Mouse (Mus musculus): Measurements from ENCODE around the gene Cacna1d. TPM values are rescaled to one million over a fixed set of nuclear protein-coding genes. Genes with fewer than 3 reads are reported as not detected.

Cacna1d gene
- polyA plus RNA-seq, 1 experiment from 2014 or later: 3.0 TPM

- H3K9ac ChIP-seq (ENCODE audit: low read depth, low read length): no peak overlapping the region
- WGBS: 85% methylated on average over 5 of the region's 5 CpGs
- no peaks in the 10 kb centered on the region for H3K9me3 ChIP-seq (replicated peaks; ENCODE audit: low read length)
- no peak for TF ChIP-seq CTCF (IDR thresholded peaks at IDR 0.05; ENCODE audit: low read depth)
- H3K4me3 ChIP-seq (replicated peaks; ENCODE audit: low read depth, low read length): no peak overlapping the region
- ATAC-seq (replicated peaks; ENCODE audit: low FRiP score, low read depth) (no peak), DNase-seq (ENCODE audit: low spot score) (no peak)
- H3K36me3 ChIP-seq (ENCODE audit: insufficient read depth, low read length): no peaks in the 10 kb centered on the region
- no peak overlapping the region for H3K4me2 ChIP-seq (ENCODE audit: low read length)
- H3K27ac ChIP-seq: no peak overlapping the region
- no peaks in the 10 kb centered on the region for H3K4me1 ChIP-seq (replicated peaks; ENCODE audit: insufficient read depth, low read length)
- H3K27me3 ChIP-seq (ENCODE audit: insufficient read depth, low read length): no peaks in the 10 kb centered on the region
Observed at GRCm38 (mm10) chr14:30270350-30270749, 220.9 kb downstream of the Cacna1d start.

- WGBS: 77% methylated on average over 9 of the region's 9 CpGs
- no peak overlapping the region for H3K27ac ChIP-seq
- H3K9me3 ChIP-seq (replicated peaks; ENCODE audit: low read length): no peaks in the 10 kb centered on the region
- no peak overlapping the region for H3K9ac ChIP-seq (ENCODE audit: low read depth, low read length)
- TF ChIP-seq CTCF (IDR thresholded peaks at IDR 0.05; ENCODE audit: low read depth): no peak
- no peak for ATAC-seq (replicated peaks; ENCODE audit: low FRiP score, low read depth)
- no peak overlapping the region for H3K4me2 ChIP-seq (ENCODE audit: low read length)
- H3K36me3 ChIP-seq (ENCODE audit: insufficient read depth, low read length): no peaks in the 10 kb centered on the region
- no peak overlapping the region for H3K4me3 ChIP-seq (replicated peaks; ENCODE audit: low read depth, low read length)
- no peaks in the 10 kb centered on the region for H3K4me1 ChIP-seq (replicated peaks; ENCODE audit: insufficient read depth, low read length)
- no peaks in the 10 kb centered on the region for H3K27me3 ChIP-seq (ENCODE audit: insufficient read depth, low read length)
- no peak for DNase-seq (ENCODE audit: low spot score)
Observed at GRCm38 (mm10) chr14:30265728-30266127, 225.5 kb downstream of the Cacna1d start.

- Histone ChIP-seq H3K27me3 (ENCODE audit: insufficient read depth, low read length) (no peaks in the 10 kb centered on the region), H3K27ac (no peak overlapping the region), H3K4me3 (replicated peaks; ENCODE audit: low read depth, low read length) (no peak overlapping the region), H3K4me1 (replicated peaks; ENCODE audit: insufficient read depth, low read length) (no peaks in the 10 kb centered on the region), H3K9ac (ENCODE audit: low read depth, low read length) (no peak overlapping the region), H3K36me3 (ENCODE audit: insufficient read depth, low read length) (no peaks in the 10 kb centered on the region), H3K4me2 (ENCODE audit: low read length) (no peak overlapping the region), H3K9me3 (replicated peaks; ENCODE audit: low read length) (no peaks in the 10 kb centered on the region)
- no peak for TF ChIP-seq CTCF (IDR thresholded peaks at IDR 0.05; ENCODE audit: low read depth)
- DNase-seq (ENCODE audit: low spot score) (peak; percentile 15), ATAC-seq (replicated peaks; ENCODE audit: low FRiP score, low read depth) (no peak)
- 63% methylated on average over 10 of the region's 10 CpGs for WGBS
Observed at GRCm38 (mm10) chr14:30261561-30262251, 229.5 kb downstream of the Cacna1d start.

- DNase-seq (ENCODE audit: low spot score) (no peak), ATAC-seq (replicated peaks; ENCODE audit: low FRiP score, low read depth) (no peak)
- Histone ChIP-seq H3K4me3 (replicated peaks; ENCODE audit: low read depth, low read length) (no peak overlapping the region), H3K9me3 (replicated peaks; ENCODE audit: low read length) (no peaks in the 10 kb centered on the region), H3K27me3 (ENCODE audit: insufficient read depth, low read length) (no peaks in the 10 kb centered on the region), H3K27ac (no peak overlapping the region), H3K36me3 (ENCODE audit: insufficient read depth, low read length) (no peaks in the 10 kb centered on the region), H3K4me1 (replicated peaks; ENCODE audit: insufficient read depth, low read length) (no peaks in the 10 kb centered on the region), H3K4me2 (ENCODE audit: low read length) (no peak overlapping the region), H3K9ac (ENCODE audit: low read depth, low read length) (no peak overlapping the region)
- TF ChIP-seq CTCF (IDR thresholded peaks at IDR 0.05; ENCODE audit: low read depth): no peak
- 43% methylated on average over 4 of the region's 4 CpGs for WGBS
Observed at GRCm38 (mm10) chr14:30257626-30258025, 233.6 kb downstream of the Cacna1d start.

GRCm38 (mm10) chr14:30256486-30256885, 234.8 kb downstream of the Cacna1d start:
- Histone ChIP-seq H3K4me2 (ENCODE audit: low read length) (no peak overlapping the region), H3K9me3 (replicated peaks; ENCODE audit: low read length) (no peaks in the 10 kb centered on the region), H3K4me1 (replicated peaks; ENCODE audit: insufficient read depth, low read length) (no peaks in the 10 kb centered on the region), H3K9ac (ENCODE audit: low read depth, low read length) (no peak overlapping the region), H3K4me3 (replicated peaks; ENCODE audit: low read depth, low read length) (no peak overlapping the region), H3K36me3 (ENCODE audit: insufficient read depth, low read length) (no peaks in the 10 kb centered on the region), H3K27me3 (ENCODE audit: insufficient read depth, low read length) (no peaks in the 10 kb centered on the region), H3K27ac (no peak overlapping the region)
- WGBS: 70% methylated on average over 4 of the region's 4 CpGs
- TF ChIP-seq CTCF (IDR thresholded peaks at IDR 0.05; ENCODE audit: low read depth): no peak
- DNase-seq (ENCODE audit: low spot score): no peak
- ATAC-seq (replicated peaks; ENCODE audit: low FRiP score, low read depth): no peak

- Histone ChIP-seq H3K4me2 (ENCODE audit: low read length) (no peak overlapping the region), H3K9me3 (replicated peaks; ENCODE audit: low read length) (no peaks in the 10 kb centered on the region), H3K9ac (ENCODE audit: low read depth, low read length) (no peak overlapping the region), H3K27ac (no peak overlapping the region), H3K36me3 (ENCODE audit: insufficient read depth, low read length) (no peaks in the 10 kb centered on the region), H3K4me3 (replicated peaks; ENCODE audit: low read depth, low read length) (no peak overlapping the region), H3K27me3 (ENCODE audit: insufficient read depth, low read length) (no peaks in the 10 kb centered on the region), H3K4me1 (replicated peaks; ENCODE audit: insufficient read depth, low read length) (no peaks in the 10 kb centered on the region)
- DNase-seq (ENCODE audit: low spot score): no peak
- 85% methylated on average over 12 of the region's 12 CpGs for WGBS
- no peak for ATAC-seq (replicated peaks; ENCODE audit: low FRiP score, low read depth)
- TF ChIP-seq CTCF (IDR thresholded peaks at IDR 0.05; ENCODE audit: low read depth): no peak
Observed at GRCm38 (mm10) chr14:30255701-30256400, 235.4 kb downstream of the Cacna1d start.

Measured in kidney, postnatal 0 days (tissue).